Mouse (Mus musculus): ENCODE results near the gene Dcaf8. TPM values are rescaled to one million over a fixed set of nuclear protein-coding genes. Genes with fewer than 3 reads are reported as not detected.

Gene Dcaf8
- polyA plus RNA-seq (2015; fragmentation: Nextera tagmentation; extraction: Ambion mirVana) = 93.2 and 103 TPM in 2 replicates

GRCm38 (mm10) chr1:172147835-172148278, at the start of gene Dcaf8:
Gene Dcaf8 (plus strand): TSS chr1:172148084.
- DNase-seq (ENCODE audit: low spot score) = peak; percentile 98

- DNase-seq (ENCODE audit: low spot score) = no peak
These were observed 48.4 kb upstream of the Dcaf8 start for GRCm38 (mm10) chr1:172099325-172100033.

DNA sequence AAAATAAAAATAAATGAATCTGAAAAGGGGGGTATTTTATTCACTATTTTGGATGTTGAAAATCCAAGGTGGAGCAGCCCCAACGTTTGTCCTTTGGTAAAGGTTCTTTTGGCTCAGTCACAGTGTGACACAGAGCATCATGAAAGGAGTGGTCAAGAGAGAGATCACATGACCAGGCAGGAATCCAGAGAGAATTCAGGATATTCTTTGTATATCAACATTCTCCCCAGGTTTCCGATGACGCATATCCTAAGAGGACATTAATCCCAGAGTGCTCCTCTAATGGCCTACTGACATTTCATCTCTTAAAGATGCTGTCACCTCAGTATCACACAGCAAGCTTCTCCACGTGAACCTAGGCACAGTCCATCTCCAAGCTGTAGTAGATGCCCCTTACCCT, 44.3 kb upstream of the Dcaf8 start:
- no peak for DNase-seq (ENCODE audit: low spot score)

- DNase-seq (ENCODE audit: low spot score) = no peak
These were observed 42.8 kb upstream of the Dcaf8 start for GRCm38 (mm10) chr1:172105101-172105500.

DNA sequence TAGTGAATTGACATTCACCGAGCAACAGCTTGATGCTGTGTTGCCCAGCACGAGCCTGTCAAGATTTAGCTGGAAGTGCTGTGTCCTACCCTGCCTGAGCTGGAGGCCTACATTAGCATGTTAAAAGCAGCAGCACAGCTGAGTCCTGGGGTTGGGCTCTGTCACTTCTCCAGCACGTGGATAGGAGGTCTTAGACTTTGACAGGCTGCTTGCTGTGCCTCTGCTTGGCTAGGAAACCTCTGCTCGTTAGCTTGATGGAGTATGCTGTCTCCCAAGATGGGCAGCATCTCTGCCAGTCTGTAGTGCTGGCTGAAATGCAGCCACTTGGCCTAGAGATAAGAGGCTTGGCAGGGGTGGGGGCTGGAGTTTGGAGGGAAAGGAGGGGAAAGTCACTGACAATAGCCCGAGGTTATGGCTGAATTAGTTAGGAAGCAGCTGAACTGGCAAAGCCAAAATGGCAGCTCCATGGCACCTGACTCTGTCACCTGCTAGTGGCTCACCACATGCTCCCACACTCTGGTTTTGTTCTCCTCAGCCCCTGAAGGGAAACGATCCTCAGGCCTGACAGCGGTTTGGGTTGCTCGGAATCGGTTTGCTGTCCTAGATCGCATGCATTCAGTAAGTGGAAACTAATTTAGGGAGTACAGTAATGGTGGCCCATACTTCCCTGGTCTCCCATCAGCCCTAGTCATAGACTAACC, 40.0 kb upstream of the Dcaf8 start:
- no peak for DNase-seq (ENCODE audit: low spot score)

DNA sequence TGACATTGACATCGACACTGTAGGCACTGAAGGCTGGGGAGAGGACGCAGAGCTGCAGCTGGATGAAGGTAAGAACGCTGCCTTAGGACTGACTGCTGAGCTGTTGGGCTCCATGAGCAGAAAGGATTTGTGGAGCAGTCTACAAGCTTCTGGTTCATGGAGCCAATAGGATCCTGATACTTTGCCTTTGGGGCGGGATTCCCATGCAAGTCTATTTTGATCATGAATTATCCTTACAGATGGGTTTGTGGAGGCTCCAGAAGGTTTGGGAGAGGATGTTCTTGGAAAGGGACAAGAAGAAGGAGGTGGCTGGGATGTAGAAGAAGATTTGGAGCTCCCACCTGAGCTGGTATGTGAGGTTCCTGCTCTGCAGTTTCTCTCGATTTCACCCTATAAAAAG, 30.9 kb upstream of the Dcaf8 start:
- DNase-seq (ENCODE audit: low spot score) = no peak

DNA sequence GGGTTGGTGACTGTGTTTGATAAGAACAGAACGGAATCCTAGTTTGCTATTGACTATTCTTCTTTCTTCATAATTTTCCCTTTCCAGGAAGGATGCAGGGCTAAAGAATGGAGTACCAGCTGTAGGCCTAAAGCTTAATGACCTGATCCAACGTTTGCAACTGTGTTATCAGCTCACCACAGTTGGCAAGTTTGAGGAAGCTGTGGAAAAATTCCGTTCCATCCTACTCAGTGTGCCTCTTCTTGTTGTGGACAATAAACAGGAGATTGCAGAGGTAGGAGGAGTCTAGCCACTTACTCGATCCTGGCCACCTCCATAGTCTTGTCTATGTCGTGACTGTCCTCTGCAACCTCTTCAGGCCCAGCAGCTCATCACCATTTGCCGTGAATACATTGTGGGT, 28.8 kb upstream of the Dcaf8 start:
- DNase-seq (ENCODE audit: low spot score) = no peak

GRCm38 (mm10) chr1:172119720-172120119, 28.2 kb upstream of the Dcaf8 start:
- DNase-seq (ENCODE audit: low spot score) = peak; percentile 60

DNA sequence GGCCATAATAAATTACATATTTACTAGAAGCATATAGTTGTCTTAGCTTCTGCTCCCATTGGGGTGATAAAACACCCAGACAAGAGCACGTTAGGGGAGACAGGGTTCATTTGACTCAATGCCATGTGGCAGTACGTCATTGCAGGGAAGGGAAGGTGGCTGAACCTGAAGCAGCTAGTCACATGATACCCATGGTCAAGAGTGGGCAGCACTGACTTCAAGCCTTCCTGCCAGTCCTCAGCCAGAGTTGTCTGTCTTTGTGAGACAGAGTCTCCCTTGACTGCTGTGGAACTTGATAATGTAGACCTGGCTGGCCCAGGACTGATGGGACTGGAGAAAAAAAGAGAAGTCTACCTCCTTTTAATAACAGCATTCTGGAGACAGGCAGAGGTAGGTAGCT, 25.2 kb upstream of the Dcaf8 start:
- DNase-seq (ENCODE audit: low spot score) = no peak

- DNase-seq (ENCODE audit: low spot score) = no peak
These were observed 23.3 kb upstream of the Dcaf8 start for GRCm38 (mm10) chr1:172124572-172124971.

DNA sequence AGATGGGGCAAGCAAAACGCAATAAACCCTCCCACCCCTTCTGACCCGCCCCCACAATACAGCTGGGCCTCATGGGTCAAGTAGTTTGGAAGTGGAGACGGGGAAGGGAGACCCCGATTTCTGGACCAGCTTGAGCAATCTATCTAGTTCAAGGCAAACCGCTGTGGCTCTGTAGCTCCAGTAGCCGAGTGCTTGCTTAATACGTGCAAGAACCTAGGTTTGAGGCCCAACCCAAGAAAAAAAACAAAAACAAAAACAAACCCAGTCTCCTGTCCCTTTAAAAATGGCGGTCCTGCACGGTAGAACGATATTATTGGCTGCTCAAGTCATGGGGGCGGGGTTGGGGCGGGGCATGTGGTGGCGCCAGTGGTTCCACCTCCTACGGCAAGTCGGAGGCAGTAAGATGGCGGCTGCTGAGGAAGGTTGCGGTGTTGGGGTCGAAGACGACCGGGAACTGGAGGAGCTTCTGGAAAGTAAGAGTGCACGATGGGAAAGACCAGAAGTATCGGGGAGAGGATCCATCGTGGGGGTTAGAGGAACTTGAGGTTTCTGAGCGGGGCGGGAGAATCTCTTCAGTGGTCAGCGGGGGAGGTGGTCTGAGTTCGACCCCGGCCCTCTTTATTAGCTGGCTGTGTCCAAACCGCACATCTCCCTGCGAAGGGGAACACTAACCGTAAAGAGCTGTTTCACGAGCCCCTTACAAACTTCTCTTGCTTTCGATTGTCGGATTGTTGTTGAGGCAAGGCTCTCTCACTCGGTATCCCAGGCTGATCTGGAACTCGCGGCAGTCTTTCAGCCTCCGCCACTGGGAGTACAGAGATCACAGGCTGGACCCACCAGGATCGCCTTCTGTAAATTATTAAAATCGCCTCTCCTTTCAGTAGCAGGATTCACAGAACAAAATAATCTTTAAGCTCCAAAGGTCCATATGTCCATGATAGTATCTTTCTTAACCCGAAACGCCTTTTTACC, 21.2 kb upstream of the Dcaf8 start, which contains the start of gene Pex19:
Gene Pex19, plus strand, starts transcription at position 380 of the 972 bp plus-strand sequence.
- DNase-seq (ENCODE audit: low spot score) = peak; percentile 94

- DNase-seq (ENCODE audit: low spot score) = no peak
These were observed 20.4 kb upstream of the Dcaf8 start for GRCm38 (mm10) chr1:172127487-172127886.

- no peak for DNase-seq (ENCODE audit: low spot score)
These were observed 19.3 kb upstream of the Dcaf8 start for GRCm38 (mm10) chr1:172128563-172128962.

- no peak for DNase-seq (ENCODE audit: low spot score)
These were observed 18.8 kb upstream of the Dcaf8 start for GRCm38 (mm10) chr1:172129108-172129507.

GRCm38 (mm10) chr1:172129780-172130179, 18.1 kb upstream of the Dcaf8 start:
- no peak for DNase-seq (ENCODE audit: low spot score)

- DNase-seq (ENCODE audit: low spot score) = no peak
These were observed 15.6 kb upstream of the Dcaf8 start for GRCm38 (mm10) chr1:172132319-172132718.

GRCm38 (mm10) chr1:172133535-172133934, 14.3 kb upstream of the Dcaf8 start:
- DNase-seq (ENCODE audit: low spot score) = no peak

DNA sequence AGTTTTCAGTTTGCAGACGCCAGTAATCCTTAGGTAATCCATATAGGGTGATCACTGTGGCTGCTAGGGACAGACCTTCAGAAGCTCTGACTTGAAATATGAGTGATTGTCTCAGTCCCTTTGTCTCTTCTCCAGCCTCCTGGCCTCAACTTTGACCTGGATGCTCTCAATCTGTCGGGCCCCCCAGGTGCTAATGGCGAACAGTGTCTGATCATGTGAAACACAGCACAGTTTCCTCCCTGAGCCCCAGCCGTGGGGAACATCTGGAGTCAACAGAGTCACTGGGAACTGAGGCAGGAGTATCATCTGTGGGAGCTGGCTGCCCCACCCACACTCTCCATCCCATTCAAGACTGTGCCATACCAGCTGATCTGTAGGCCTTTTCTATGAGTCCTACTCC, 13.8 kb upstream of the Dcaf8 start:
- DNase-seq (ENCODE audit: low spot score) = no peak

DNA sequence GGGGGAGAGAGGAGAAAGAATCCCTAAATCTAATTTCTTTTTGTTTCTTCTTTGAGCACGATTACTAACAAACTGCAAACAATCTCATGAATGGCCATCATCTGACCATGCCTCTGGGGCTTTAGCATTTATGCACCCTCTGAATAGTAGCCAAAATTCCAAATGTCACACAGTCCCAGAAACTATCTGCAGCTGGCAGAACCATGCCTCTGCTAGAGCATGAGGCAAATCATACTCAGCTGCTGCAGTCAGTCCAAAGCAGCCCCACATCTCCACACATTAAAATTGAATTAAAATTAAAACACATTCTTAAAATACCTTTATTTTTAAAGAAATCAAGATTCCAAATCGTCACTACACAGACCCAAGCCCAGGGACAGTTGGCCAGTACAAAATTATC, 7.7 kb upstream of the Dcaf8 start:
- no peak for DNase-seq (ENCODE audit: low spot score)

GRCm38 (mm10) chr1:172140825-172141224, 7.1 kb upstream of the Dcaf8 start:
- DNase-seq (ENCODE audit: low spot score) = no peak

DNA sequence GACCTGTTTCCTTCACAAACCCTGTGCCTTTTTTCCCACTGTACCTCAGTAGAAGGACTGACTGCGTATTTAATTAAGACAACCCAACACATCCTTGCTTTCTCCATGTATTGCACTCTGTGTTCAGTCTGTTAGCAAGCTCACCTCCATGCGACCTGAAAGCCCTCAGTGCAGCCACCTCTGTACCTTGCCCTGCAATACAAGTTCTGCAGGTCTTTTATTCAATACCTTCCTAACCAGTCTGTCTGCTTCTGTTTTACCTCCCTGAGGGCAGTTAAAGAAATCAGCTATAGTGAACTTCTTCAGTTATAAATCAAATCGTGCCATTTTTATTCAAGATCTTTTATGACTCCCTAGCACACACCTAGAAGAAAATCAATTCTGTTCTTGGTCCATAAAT, 6.4 kb upstream of the Dcaf8 start:
- no peak for DNase-seq (ENCODE audit: low spot score)

DNA sequence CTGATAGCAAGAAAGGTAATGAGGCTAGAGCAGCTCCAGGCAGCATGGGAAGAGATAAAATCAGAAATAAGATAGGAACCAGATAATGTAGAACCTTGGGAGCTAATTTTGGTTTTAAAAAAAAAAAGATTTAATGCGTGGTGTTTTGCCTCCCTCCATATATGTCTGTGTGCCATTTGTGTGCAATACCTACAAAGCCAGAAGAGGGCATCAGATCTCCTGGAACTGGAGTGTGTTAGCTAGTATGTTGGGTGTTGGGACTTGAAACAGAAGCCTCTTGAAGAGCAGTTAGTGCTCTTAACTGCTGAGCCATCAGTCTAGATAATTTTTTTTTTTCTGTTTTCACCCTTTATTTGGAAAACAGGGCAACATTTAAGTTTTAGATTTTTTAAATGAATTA, 4.3 kb upstream of the Dcaf8 start:
- DNase-seq (ENCODE audit: low spot score) = peak; percentile 77

All from thymus, postnatal 0 days (tissue).